Mouse (Mus musculus): ENCODE measurements around the gene Dnajc6. TPM values are rescaled to one million over a fixed set of nuclear protein-coding genes. Genes with fewer than 3 reads are reported as not detected.
A peak's percentile ranks its signal among the peaks of the same experiment; 100 is the strongest.

Dnajc6 gene
- total RNA-seq, 2 experiments from 2014 or later: 5.0 to 5.4 TPM

GRCm38 (mm10) chr4:101625278-101625677 is 128.8 kb downstream of the Dnajc6 start:
- no peak for DNase-seq (ENCODE audit: low spot score in 2 of 2)

DNA sequence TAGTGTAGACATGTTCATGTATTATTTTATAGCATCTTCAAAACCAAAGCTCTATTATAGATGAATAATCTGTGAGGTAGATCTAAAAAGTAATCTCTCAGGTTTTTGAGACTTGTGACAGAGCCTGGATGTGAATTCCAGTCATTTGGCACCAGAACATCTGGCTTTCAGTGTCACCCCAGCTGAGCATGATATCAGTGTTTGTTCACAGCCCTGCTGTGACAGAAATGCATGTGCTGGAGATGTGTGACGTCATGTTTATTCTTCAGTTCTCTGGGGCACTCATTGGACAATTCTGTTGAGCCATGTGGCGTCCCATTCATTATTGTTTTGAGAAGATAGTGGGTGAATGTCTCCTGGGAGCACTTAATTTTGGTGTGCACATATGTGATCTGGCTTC is 139.1 kb downstream of the Dnajc6 start:
- no peak for DNase-seq (ENCODE audit: low spot score in 2 of 2)

DNA sequence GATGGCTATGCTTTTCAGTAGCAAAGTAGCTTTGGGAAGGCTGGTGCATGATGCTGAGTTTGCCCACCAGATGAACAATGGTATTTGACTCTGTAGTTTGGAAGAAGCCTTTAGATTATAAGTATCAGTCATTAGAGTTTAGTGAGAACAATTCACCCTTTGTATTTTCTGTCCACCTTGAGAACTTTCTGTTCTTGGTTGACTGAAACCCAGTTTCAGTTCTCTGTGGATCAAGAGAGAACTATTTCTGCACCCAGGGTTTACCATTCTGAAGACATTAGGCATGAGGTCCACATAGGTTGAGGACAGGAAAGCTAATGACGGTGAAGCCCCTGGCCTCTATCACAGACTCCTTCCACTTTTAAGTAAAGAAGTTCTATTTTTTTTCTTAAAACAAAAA is 141.0 kb downstream of the Dnajc6 start:
- no peak for DNase-seq (ENCODE audit: low spot score in 2 of 2)

GRCm38 (mm10) chr4:101640631-101641030 is 144.2 kb downstream of the Dnajc6 start:
- DNase-seq (ENCODE audit: low spot score in 2 of 2): no peak

DNA sequence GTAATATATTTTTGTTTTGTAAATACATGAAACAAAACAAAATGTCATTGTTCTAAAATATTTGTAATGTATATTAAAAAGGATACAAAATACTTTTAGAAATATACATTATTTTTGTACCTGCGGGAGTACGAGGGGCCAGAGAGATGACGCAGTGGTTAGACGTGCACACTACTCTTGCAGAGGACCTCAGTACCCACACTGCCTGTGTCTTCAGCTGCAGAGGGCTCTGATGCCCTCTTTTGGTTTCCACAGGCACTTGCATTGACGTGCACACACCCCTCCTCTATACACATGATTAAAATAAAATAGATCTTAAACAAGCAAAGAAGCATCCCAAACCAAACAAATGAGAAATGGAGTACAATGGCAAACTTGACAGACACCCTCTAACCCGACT is 146.3 kb downstream of the Dnajc6 start:
- DNase-seq (ENCODE audit: low spot score in 2 of 2): no peak

GRCm38 (mm10) chr4:101643216-101643615 is 146.8 kb downstream of the Dnajc6 start:
- no peak for DNase-seq (ENCODE audit: low spot score in 2 of 2)

DNA sequence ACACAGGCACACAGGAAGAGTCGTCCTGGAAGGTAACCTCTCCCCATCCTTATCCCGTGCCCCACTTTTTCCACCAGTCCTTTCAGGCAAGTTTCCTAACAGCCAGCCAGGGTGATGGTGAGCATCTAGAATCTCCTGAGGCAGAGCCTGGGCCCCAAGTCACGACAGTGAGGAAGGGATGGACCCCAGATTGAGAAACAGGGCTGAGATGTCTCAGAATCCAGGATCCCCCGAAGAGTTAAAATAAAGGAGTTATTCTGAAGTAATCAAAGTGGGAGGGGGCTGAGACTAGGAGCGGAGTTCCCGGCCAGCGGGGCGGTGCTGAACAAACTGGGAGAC is 150.4 kb downstream of the Dnajc6 start:
- no peak for DNase-seq (ENCODE audit: low spot score in 2 of 2)

DNA sequence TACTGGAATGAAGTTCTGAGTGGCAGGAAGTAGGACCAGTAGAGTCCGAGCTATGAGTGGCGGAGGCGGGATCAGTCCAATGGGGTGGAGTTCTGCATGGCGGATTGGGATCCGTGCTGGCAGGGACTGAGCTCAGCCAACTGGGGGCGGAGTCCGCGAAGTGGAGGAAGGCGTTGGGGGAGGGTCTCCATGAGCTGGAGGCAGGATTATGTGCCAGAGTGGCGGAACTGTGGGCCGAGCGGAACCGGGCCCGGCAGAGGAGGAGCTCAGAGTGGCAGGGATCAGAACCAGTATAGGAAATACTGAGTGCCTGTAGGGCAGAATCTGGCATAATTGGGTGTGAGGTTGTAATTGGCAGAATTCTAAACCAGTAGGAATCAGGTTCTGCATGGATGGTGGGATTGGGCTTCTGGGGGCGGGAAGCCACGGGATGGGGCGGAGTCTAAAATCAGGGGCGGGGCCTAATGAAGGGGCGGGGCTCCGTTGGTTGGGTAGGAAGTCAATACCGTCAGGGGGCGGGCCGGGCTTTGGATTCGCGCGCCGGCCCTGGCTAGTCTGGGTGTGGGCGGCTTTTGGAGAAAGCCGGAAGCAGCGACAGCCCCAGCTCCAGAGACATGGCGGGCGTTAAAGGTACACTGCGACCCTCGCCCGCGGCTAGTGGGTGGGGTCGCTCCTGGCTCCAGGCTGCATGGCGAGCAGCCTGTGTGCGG is 150.9 kb downstream of the Dnajc6 start, which contains the start of gene Leprot:
Gene Leprot (plus strand): TSS at position 523 of the 710 bp plus-strand sequence.
- DNase-seq (ENCODE audit: low spot score in 2 of 2): peak; percentile 97 to 99

DNA sequence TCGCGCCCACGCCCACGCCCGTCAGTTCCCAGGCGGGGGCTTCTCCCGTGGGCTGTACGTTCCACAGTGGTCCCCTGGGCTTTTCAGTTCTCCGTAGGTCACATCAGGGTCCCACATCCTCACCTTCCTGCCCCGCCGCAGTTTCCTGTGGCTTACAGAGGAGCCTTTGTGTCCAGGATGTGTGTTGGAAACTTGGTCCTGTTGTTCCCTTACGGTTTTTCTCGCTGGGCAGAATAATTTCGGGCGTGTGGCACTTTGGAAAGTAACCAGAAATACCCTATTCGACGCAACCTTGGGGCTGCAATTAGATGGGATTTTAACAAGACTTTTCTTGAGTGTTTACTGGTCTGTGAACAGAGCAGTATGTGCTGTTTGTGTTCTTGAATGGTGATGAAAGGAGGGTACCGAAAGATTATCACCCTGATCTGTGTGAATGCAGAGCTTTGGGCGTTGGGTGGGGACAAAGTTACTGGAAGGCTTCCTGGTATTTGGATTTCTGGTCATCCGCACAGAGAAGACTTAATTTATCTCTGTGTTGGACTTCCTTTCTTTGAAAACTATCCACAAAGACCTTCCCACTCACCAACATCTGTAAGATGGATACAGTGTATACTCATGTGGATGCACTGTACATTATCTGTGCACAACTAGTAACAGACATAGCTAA is 151.7 kb downstream of the Dnajc6 start:
- no peak for DNase-seq (ENCODE audit: low spot score in 2 of 2)

DNA sequence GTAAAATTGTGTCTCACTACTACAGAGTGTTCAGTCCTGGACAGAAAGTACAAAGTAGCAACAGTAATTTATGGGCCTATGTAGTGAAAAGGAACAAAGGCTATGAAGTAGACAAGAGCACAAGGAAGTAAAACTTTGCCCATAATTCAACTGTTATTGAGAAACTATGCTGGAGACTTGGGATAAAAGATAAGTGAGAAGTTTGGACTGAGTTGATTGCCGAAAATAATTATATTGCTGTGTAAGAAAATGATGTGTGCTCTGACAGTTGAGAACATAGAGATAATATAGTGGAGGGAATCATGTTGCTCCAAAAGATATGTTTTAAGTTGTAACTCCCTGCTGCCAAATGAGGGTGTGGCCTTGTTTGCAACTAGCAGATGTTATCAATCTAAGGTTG is 152.3 kb downstream of the Dnajc6 start:
- DNase-seq (ENCODE audit: low spot score in 2 of 2): no peak

DNA sequence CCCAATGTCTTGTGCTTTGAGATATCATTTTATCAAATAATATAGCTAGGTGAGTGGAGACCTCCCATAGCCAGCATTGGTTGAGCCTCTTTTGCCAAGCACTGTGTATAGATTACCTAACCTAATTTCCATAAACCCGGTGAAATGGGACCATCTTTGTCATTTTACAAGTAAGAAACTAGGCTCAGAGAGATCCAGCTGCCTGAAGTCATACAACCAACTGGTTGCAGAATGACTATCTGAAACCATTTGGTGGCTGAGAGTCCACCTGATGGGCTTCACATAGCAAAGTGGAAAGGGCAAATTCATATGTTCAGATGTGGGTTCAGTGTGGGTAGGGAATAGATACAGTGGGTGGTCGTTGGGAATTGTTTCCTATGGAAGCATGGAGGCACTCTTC is 154.5 kb downstream of the Dnajc6 start:
- no peak for DNase-seq (ENCODE audit: low spot score in 2 of 2)

DNA sequence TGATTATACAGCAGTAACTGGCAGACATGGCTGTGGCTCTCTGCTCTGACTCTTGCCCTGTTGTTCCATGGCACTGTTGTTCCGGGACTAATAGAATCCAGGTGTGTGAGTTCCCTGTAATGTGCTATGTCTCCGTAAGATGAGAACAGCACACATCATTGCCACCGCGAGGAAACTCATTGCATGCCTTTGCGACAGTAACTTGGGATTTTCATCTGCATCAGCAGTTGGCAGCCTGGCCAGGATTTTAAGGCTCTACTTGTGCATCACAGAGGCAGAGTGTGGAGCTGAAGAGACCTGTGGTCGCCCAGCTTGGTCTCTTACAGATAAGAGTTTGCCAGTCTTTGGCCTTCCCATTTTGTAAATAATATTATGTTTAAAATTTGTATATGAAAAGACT is 157.8 kb downstream of the Dnajc6 start:
- DNase-seq (ENCODE audit: low spot score in 2 of 2): no peak

DNA sequence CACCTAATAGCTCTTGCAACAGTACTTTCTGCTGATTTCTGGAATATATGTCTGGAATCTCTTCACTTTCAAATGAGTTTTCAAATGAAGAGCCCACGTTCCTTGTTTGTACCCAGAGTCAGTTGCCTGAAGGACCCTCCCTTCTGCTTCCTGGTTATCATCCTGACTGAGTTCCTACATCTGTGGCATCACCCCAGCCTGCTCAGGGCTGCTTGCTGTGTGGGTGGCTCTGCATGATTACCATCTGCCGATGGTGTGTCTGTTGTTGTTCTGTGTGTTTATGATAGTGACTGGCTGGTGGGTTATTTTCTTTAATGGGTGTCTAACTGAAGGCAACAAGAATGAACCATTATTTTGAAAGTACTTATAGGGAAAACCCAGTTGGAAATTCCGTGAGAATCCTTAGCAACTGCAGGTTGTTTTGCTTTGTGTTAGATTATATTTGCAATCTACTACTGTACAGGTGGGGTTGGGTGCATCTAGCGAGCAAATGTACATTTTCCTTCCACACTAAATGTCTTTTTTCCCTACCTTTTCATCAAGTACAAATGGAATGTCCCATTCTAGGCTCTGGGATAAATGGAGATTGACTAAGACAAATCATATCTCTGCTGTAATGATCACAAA is 158.5 kb downstream of the Dnajc6 start:
- no peak for DNase-seq (ENCODE audit: low spot score in 2 of 2)

GRCm38 (mm10) chr4:101655415-101655790 is 159.0 kb downstream of the Dnajc6 start:
- no peak for DNase-seq (ENCODE audit: low spot score in 2 of 2)

DNA sequence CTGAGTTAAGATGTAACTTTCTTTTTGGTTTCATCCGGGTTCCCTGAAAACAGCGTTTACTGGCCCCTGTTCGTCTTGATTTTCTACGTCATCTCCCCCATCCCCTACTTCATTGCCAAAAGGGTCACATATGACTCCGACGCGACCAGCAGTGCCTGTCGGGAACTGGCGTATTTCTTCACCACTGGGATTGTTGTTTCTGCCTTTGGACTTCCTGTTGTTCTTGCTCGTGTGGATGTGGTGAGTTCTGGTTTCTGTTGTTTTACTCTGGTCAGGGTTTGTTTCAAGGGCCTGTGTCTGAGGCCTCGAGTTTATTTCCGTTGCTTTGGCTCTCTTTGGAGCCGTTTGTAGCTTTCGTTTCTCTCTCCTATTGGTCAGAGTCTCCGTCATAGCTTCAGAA is 159.6 kb downstream of the Dnajc6 start:
- no peak for DNase-seq (ENCODE audit: low spot score in 2 of 2)

GRCm38 (mm10) chr4:101656956-101657570 is 160.6 kb downstream of the Dnajc6 start:
- no peak for DNase-seq (ENCODE audit: low spot score in 2 of 2)

DNA sequence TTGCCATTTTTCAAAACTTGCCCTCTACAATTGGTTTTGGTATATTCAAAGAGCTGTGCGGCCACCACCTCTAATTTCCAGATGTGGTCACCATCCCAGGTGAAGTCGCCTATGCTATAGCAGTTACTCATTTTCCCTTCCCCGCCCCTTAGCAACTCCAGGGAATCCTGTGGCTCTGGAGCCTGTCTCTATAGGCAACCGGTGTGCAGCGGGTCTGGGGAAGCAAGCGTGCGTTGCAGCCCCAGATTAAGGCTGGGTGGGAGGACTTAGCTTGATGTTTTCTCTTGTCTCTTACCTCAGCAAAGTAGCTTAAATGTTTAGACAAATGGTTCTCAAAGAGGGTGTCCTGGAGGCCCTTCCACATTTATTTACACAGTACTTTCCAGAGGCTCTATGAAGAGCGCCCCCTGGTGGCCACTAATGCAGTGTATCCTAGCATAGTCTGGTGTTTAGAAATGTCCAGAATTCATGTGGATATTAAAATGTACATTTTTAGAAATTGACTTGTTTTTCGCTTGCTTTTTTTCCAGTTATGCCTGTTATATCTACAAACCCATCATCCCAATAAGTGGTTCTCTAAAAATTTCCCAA is 167.8 kb downstream of the Dnajc6 start:
- peak; percentile 41 to 65 for DNase-seq (ENCODE audit: low spot score in 2 of 2)

DNA sequence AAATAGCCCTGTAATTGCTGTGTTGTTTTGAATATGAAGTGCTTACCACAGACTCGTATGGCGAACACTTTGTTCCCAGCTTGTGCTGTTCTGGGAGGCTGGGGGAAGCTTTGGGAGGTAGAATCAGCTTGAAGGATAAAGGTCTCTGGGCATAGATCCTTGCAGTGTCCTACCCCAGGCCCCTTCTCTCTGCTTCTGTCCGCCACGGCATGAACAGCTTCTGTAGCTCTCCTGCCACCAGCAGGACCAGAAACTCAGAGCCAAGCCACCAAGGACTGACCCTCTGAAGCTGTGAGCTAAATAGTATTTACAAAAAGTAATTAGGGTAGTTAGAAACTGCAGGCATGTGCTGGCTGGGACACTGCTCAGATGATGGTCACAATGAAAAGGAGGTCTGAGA is 168.3 kb downstream of the Dnajc6 start:
- no peak for DNase-seq (ENCODE audit: low spot score in 2 of 2)

DNA sequence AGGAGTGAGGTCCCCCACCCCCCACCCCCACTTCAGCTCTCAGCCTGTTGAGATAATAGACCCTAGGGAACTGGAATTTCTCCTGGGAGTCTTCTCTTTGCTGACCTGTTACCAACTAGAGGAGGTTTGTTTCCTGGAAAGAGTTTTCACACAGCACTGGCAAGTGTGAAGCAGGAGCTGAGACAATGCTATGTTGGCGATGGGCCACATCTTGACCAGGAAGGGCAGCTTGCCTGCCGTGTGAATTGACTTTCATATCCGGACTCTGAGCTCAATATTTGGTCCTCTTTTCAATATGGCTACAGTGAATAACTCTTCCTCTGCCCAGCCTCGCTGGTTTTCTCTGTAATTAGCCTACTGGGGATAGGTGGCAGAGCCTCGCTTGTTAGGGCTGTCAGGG is 172.7 kb downstream of the Dnajc6 start:
- DNase-seq (ENCODE audit: low spot score in 2 of 2): no peak

GRCm38 (mm10) chr4:101669811-101670210 is 173.4 kb downstream of the Dnajc6 start:
- DNase-seq (ENCODE audit: low spot score in 2 of 2): peak in 1 of 2 experiments; percentile 18

- DNase-seq (ENCODE audit: low spot score in 2 of 2): no peak
Observed at GRCm38 (mm10) chr4:101674790-101675189, 178.3 kb downstream of the Dnajc6 start.

DNA sequence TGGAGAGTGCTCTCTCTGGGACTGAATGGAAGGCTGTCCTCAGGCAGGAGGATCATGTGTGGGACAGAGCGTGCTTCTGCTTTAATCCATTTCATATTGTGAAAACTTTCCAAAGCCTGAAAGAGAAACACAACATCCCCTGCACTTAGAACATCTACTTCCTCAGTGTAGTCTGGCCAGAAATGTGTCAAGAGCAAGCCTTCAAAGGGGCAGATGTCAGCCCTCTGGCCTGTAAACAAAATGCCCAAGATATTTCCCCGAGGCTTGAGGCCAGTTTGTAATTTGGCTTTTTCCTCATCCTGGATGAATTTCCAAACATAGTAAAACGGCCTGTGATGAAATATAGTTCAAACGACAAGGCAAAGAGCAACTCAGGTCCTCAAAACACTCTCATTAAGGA is 179.3 kb downstream of the Dnajc6 start:
- no peak for DNase-seq (ENCODE audit: low spot score in 2 of 2)

Measured in adrenal gland, adult 18-20 months (tissue).